Mouse (Mus musculus): ENCODE data around the gene Ankrd40.

The Ankrd40 gene

DNA sequence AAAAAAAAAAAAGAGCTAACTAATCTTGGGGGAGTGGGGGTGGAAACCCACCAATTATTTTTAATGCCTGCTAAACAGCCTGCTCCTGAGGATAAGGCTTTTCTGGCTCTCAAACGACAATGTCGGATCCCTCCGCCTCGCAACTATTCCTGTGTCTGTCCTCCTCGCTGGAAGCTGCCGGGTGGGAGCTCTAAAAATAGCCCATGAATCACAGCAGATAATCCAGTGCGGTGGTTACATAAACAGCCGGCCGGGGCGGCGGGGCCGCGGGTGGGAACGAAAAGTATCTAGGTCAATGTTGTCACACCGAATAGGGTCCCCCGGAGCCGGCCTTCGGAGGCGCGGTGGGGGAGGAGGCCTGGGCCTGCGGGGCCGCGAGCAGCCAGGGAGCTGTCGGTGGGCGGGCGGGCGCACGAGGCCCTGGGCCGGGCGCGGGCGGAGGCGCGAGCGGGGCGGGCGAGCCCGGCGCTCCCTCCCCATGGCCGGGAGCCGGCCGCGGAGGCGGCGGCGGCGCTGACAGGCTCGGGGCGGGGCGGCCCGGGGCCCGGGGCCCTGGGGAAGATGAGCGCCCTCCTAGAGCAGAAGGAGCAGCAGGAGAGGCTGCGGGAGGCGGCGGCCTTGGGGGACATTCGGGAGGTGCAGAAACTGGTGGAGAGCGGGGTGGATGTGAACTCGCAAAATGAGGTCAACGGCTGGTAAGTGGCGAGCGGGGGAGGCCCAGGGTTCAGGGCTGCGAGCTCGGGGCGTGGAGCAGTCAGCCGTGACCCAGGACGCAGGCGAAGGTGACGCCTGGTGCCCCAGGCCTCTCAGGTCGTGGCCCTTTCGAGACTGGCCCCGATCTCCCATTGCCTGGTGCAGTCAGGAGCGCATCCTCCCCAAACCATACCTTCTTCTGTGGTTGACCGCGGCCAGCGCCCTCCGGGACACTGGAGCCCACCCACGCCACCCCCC lies at the start of gene Ankrd40:
TSS of gene Ankrd40 (plus strand) at position 309 of the 951 bp plus-strand sequence.
- peak; percentile 92 for DNase-seq (ENCODE audit: low spot score)

DNA sequence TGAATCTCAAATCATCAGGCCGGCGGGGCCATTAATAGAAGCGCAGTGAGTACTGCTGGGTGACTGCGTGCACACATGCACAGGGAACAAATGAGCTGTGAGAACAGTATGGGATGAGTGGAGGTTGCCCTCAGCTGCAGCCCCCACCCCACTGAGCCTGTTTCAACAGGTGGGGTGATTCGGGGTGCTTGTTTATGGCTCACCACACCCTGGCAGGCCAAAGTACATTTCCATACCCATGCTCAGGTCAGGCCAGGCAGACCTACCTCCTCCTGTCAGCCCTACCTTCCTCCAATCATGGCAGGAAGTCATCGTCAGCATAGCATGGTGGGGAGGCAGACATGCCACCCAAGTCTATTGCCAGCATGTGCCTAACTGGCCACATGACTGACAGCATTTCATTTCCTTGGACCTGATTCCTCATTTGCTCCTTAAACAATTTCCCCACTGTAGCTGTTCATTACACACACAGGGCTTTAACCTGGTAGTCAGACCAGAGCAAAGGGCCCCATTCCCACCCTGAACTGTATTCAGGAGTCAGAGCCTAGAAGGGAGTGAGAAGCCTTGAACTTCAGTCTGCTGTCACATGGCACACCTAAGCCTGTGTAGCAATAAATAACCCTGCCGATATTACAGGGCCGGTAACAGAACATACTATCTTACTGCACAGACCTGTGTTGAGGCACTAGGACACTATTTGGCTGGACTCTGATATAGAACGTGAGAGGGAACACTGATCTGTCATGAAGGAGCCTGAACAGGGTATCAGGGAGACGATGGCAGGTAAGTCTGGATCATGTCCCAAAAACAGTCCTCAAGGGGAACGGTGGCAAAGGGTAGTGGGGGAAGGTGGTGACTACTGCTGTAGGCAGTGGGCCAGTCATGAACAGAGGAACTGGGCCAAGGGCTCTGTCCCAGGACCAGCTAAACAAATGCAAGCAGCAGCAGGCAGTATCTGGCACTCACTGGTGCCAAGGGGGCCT lies 46.3 kb upstream of the Ankrd40 start, which contains the start of gene Gm21885:
TSS of gene Gm21885 (plus strand) at position 675 of the 983 bp plus-strand sequence.
- no peak for DNase-seq (ENCODE audit: low spot score)

DNA sequence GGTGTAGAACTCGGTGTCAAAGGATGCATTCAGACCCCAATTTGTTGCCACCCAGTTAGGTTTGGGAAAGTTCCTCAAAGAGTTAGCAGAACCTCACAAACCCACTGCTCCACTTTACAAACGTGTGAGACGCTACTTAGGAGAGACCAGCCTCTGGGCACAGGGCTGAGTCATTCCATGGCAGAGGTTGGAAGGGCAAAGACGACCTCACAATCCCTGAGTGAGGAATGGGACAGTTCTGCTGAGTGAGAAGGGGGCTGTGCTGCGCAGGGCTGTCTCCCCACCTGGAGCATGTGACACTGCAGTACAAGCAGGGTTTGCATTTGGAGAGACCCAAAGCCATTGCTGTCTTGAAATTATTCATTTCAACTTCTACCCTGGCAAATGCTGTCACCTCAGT lies 45.5 kb upstream of the Ankrd40 start:
- DNase-seq (ENCODE audit: low spot score), result no peak

GRCm38 (mm10) chr11:94283536-94284099 lies 44.2 kb upstream of the Ankrd40 start:
- no peak for DNase-seq (ENCODE audit: low spot score)

- no peak for DNase-seq (ENCODE audit: low spot score)
Observed at GRCm38 (mm10) chr11:94285886-94286574, 41.8 kb upstream of the Ankrd40 start.

DNA sequence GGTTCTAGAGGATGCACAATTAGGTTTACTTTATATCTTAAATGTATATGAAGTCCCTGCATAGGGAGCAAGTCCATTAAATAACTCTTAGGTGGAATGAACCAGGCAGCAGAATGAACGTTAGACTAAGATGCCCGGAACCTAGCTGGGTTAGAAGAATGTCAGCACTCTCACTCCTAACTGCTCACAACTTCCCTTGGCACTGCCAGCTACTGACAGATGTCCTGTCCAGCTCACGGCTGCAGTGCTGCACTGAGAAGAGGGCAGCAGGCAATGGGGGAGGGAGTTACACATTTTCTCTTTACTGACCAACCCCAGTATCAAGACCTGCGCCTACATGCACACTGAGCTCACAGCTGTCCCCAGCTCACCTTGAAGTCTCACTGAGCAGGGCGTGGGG lies 40.7 kb upstream of the Ankrd40 start:
- no peak for DNase-seq (ENCODE audit: low spot score)

GRCm38 (mm10) chr11:94290062-94290740 lies 37.6 kb upstream of the Ankrd40 start:
- no peak for DNase-seq (ENCODE audit: low spot score)

GRCm38 (mm10) chr11:94294996-94295845 lies 32.6 kb upstream of the Ankrd40 start:
- DNase-seq (ENCODE audit: low spot score), result no peak

DNA sequence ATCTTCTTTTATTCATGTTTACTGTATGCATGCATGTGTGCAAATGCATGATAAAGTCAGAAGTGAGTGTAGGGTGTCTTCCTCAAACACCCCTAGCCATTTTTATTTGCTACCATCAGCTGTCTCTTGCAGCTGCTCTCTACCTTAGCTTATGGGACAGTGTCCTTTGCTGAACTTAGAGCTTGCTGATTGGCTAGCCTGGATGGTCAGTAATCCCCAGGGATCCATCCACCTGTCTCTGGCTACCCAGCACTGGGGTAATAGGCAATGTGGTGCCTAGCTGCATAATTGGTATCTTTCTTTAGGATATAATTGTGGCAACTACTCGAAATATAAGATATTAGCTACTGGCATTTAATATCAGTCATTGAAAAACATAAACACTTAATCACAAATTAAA lies 15.1 kb upstream of the Ankrd40 start:
- no peak for DNase-seq (ENCODE audit: low spot score)

GRCm38 (mm10) chr11:94314098-94314652 lies 13.6 kb upstream of the Ankrd40 start:
- DNase-seq (ENCODE audit: low spot score), result no peak

GRCm38 (mm10) chr11:94315308-94315707 lies 12.5 kb upstream of the Ankrd40 start:
- no peak for DNase-seq (ENCODE audit: low spot score)

DNA sequence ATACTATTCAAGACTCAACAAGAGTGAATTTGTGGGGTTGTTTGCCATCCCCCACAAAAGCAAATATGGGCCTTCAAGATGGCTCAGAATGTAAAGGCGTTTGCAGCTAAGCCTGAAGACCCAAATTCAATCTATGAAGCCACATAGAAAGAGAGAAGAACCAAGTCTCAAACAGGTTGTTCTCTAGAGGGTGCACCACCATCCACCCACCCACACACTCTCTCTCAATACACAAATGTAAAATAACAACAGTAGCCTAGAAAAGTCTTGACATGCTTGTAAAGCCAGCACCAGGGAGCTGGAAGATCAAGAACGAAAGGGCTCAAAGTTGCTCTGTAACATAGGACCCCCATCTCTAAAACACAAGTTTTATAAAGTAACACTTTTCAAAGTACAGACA lies 11.3 kb upstream of the Ankrd40 start:
- DNase-seq (ENCODE audit: low spot score), result no peak

DNA sequence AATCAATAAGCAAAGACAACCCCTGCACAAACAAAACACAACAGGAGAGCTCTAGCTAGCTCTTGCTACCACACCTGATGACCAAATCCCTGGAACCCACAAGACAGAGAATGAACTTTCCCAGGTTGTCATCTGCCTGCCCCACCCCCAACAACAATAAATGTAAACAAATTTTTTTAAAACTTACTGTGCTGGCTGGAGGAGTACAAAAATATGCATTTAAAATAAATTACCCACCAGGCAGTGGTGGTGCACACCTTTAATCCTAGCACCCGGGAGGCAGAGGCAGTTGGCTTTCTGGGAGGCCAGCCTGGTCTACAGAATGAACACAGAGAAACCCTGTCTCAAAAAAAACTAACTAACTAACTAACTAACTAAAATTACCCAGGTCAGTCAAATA lies 10.8 kb upstream of the Ankrd40 start:
- DNase-seq (ENCODE audit: low spot score), result no peak

- DNase-seq (ENCODE audit: low spot score), result no peak
Observed at GRCm38 (mm10) chr11:94317515-94317914, 10.3 kb upstream of the Ankrd40 start.

GRCm38 (mm10) chr11:94318056-94318455 lies 9.7 kb upstream of the Ankrd40 start:
- no peak for DNase-seq (ENCODE audit: low spot score)

DNA sequence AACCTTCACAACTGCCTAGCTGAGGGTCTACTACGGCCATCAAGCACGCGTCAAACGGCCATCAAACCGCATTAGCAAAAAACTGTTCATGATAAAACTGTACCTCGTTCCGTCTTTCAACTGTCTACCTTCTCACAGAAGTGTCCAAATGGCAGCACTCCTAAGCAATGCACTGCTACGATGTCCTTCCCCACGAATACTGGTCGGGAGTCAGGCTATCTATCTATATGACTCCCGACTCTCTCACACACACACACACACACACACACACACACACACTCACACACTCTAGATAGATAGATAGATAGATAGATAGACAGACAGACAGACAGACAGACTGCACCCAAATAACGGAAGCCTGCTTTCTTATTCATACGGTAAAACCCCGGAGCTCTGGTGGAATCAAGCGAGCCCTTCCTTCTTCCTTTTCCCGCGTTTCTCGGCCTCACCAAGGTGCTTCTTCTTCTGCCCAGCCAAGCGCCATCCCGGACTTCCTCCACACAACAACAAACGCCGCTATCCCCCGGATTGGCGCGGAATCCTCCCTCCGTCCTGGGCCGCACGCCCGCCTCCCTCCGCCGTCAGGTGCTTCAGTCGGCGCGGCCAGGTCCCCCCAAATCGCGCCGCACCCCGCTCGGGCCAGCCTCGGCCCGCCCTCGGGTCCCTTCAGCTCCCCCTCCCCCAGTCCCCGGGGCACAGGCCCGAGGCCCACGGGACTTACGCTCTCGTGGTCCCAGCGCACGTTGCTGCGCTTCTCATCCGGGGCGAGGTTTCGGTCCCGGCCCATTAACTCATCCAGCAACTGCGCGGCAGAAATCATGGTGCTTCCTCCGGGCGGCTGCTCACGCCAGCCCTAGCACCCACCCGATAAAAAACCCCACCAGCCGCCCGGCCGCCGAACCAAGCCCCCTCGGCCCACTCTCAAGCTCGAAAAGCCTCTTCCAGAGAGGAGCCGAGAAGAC lies 6.6 kb upstream of the Ankrd40 start:
- no peak for DNase-seq (ENCODE audit: low spot score)

- peak; percentile 90 for DNase-seq (ENCODE audit: low spot score)
Observed at GRCm38 (mm10) chr11:94321931-94322400, 5.8 kb upstream of the Ankrd40 start, which contains the start of gene Luc7l3. Luc7l3 (minus strand) TSS chr11:94321988.

DNA sequence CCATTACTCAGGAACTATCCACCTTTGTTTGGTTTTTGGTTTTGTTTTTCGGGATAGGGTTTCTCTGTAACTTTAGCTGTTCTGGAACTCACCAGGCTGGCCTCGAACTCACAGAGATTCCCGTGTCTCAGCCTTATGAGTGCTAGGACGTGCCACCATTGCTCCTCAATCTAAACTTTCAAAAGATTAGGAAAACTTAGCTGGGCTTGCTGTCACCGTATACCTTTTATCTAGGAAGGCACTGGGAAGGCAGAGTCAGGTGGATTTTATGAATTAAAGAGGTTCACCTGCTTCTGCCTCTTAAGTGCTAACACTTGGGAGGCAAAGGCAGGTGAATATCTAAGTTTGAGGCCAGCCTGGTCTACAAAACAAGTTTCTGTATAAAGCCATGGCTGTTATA lies 5.2 kb upstream of the Ankrd40 start:
- DNase-seq (ENCODE audit: low spot score), result no peak

Data from ovary, postnatal 14 days (tissue).